Mouse (Mus musculus) megakaryocyte, embryonic 14.5 days (primary cell): Measurements from ENCODE around the gene Rrp9.

Experiments used
- FLI1 ChIP-seq: IDR thresholded peaks from 2 replicates; pipeline ENCODE4 v1.6.1; 2012; ENCODE audit warnings: low read length, inconsistent platforms, mixed read lengths
- GATA1 ChIP-seq: IDR thresholded peaks from 3 replicates; pipeline ENCODE4 v1.6.1; 2012; ENCODE audit warnings: mixed read lengths, low read length, inconsistent platforms, borderline replicate concordance

DNA sequence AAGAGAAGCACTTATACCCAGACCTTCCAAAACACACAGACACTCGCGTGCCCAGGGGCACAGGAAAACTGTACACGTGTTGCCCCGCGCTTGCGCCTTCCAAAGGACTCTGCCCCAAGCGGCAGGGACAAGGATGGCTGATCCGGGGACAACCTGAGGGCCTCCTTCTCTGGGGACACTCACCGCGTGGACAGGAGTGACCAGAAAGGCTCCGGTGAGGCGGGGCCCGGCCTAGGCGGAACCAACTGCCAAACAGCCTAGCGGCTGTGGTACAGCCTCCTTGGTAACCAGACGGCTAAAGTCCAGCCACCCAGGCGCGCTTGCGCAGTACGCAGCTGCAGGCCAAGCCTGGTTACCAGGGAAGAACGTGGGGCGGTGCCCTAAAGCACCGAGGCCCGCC, 28.4 kb upstream of the Rrp9 start, which contains the start of the genes Abhd14b and Abhd14a:
- no peak for TF ChIP-seq GATA1
- no peak for TF ChIP-seq FLI1
